In genomic region chr8:94492021-94492681, GRCm38 (mm10) we compare ENCODE assay signal across 8 mouse cellular contexts. TPM values are rescaled to one million over a fixed set of nuclear protein-coding genes. Genes with fewer than 3 reads are reported as not detected.
A peak's percentile ranks its signal among the peaks of the same experiment; 100 is the strongest.
DNase-seq lines count a peak whose midpoint lies in the region; ATAC-seq and TF ChIP-seq lines count a peak whose summit lies in the region.

No protein-coding gene starts in this region.

- peak overlapping the region; percentile 62 for H3K4me2 ChIP-seq in forebrain, embryonic 11.5 days (ENCODE audit: low read depth, low read length, severe bottlenecking)
- H3K4me2 ChIP-seq in heart, embryonic 16.5 days (ENCODE audit: low read depth, low read length) = peak overlapping the region; percentile 53
- peak overlapping the region; percentile 48 for H3K4me2 ChIP-seq in liver, embryonic 13.5 days
- H3K4me2 ChIP-seq in stomach, embryonic 15.5 days = peak overlapping the region; percentile 57

- ATAC-seq in forebrain, embryonic 11.5 days (replicated peaks; ENCODE audit: low FRiP score) = peak; percentile 82
- ATAC-seq in heart, embryonic 16.5 days (replicated peaks; ENCODE audit: extremely low read depth, insufficient read depth, low FRiP score) = peak; percentile 67
- peak; percentile 53; the same call in 1 of the 2 replicates for ATAC-seq in liver, embryonic 13.5 days (ENCODE audit: low read depth)
- peak; percentile 77 for ATAC-seq in stomach, embryonic 15.5 days (ENCODE audit: insufficient read depth, low FRiP score, low read depth)

- no peaks in the 10 kb centered on the region for H3K9me3 ChIP-seq in E14TG2a.4 (ENCODE audit: low read length)
- H3K9me3 ChIP-seq in forebrain, embryonic 11.5 days (ENCODE audit: control insufficient read depth, low read length) = no peaks in the 10 kb centered on the region
- H3K9me3 ChIP-seq in heart, embryonic 16.5 days (replicated peaks; ENCODE audit: control insufficient read depth, low read length) = no peaks in the 10 kb centered on the region
- no peaks in the 10 kb centered on the region for H3K9me3 ChIP-seq in liver, embryonic 13.5 days (replicated peaks)
- H3K9me3 ChIP-seq in stomach, embryonic 15.5 days = no peaks in the 10 kb centered on the region

- H3K36me3 ChIP-seq in E14TG2a.4 (ENCODE audit: insufficient read depth, low read length) = no peaks in the 10 kb centered on the region
- H3K36me3 ChIP-seq in forebrain, embryonic 11.5 days (ENCODE audit: control insufficient read depth, insufficient read depth, low read length) = no peaks in the 10 kb centered on the region
- H3K36me3 ChIP-seq in heart, embryonic 16.5 days (ENCODE audit: control insufficient read depth, insufficient read depth) = no peaks in the 10 kb centered on the region
- no peaks in the 10 kb centered on the region for H3K36me3 ChIP-seq in liver, embryonic 13.5 days
- H3K36me3 ChIP-seq in stomach, embryonic 15.5 days = no peaks in the 10 kb centered on the region

- peaks cover 11% of the 10 kb centered on the region for H3K27me3 ChIP-seq in E14TG2a.4 (ENCODE audit: insufficient read depth, low read length)
- no peaks in the 10 kb centered on the region for H3K27me3 ChIP-seq in forebrain, embryonic 11.5 days (ENCODE audit: control insufficient read depth, insufficient read depth, low read length)
- H3K27me3 ChIP-seq in heart, embryonic 16.5 days (ENCODE audit: control insufficient read depth, insufficient read depth, low read length) = no peaks in the 10 kb centered on the region; the same call in none of the 2 replicates
- H3K27me3 ChIP-seq in liver, embryonic 13.5 days = no peaks in the 10 kb centered on the region
- H3K27me3 ChIP-seq in stomach, embryonic 15.5 days (replicated peaks) = no peaks in the 10 kb centered on the region

- H3K4me1 ChIP-seq in E14TG2a.4 (replicated peaks; ENCODE audit: low read depth, low read length) = peaks cover 11% of the 10 kb centered on the region
- H3K4me1 ChIP-seq in forebrain, embryonic 11.5 days (replicated peaks; ENCODE audit: control insufficient read depth, insufficient read depth, low read length) = no peaks in the 10 kb centered on the region
- H3K4me1 ChIP-seq in heart, embryonic 16.5 days (ENCODE audit: control insufficient read depth, insufficient read depth, low read length) = peaks cover 3% of the 10 kb centered on the region; the same call in 1 of the 2 replicates
- H3K4me1 ChIP-seq in liver, embryonic 13.5 days (replicated peaks) = peaks cover 15% of the 10 kb centered on the region
- no peaks in the 10 kb centered on the region for H3K4me1 ChIP-seq in stomach, embryonic 15.5 days

- TF ChIP-seq CTCF in E14TG2a.4 (conservative IDR thresholded peaks at IDR 0.05; ENCODE audit: low read length) = peak; percentile 62

- WGBS in forebrain, embryonic 11.5 days = 9% methylated on average over 15 of the region's 15 CpGs
- 7% methylated on average over 15 of the region's 15 CpGs for WGBS in heart, embryonic 16.5 days
- WGBS in liver, embryonic 13.5 days (ENCODE audit: insufficient replicate concordance) = 4% methylated on average over 15 of the region's 15 CpGs
- WGBS in stomach, embryonic 15.5 days = 7% methylated on average over 15 of the region's 15 CpGs

- H3K9ac ChIP-seq in forebrain, embryonic 11.5 days (ENCODE audit: low read length) = peak overlapping the region; percentile 53
- no peak overlapping the region; the same call in 1 of the 2 replicates for H3K9ac ChIP-seq in heart, embryonic 16.5 days (ENCODE audit: low read length)
- no peak overlapping the region for H3K9ac ChIP-seq in liver, embryonic 13.5 days
- no peak overlapping the region for H3K9ac ChIP-seq in stomach, embryonic 15.5 days

- DNase-seq in c-Kit-positive CD71-positive TER-119-negative erythroid progenitor cells, embryonic 14.5 days (ENCODE audit: low read depth) = peak; percentile 48
- DNase-seq in forebrain, embryonic 11.5 days (ENCODE audit: low spot score) = peak; percentile 92
- DNase-seq in kidney, postnatal 25 days = peak; percentile 78 to 83
- peak; percentile 48 for DNase-seq in liver, embryonic 13.5 days
- DNase-seq in neural tube, embryonic 10.5 days (ENCODE audit: extremely low spot score, low spot score) = peak; percentile 83

- H3K4me3 ChIP-seq in E14TG2a.4 (replicated peaks; ENCODE audit: low read length) = peak overlapping the region; percentile 54
- peak overlapping the region; percentile 28 for H3K4me3 ChIP-seq in forebrain, embryonic 11.5 days (ENCODE audit: low read depth, low read length)
- H3K4me3 ChIP-seq in heart, embryonic 16.5 days (ENCODE audit: low read length) = peak overlapping the region; percentile 22
- H3K4me3 ChIP-seq in liver, embryonic 13.5 days (replicated peaks) = no peak overlapping the region
- peak overlapping the region; percentile 16 for H3K4me3 ChIP-seq in stomach, embryonic 15.5 days (replicated peaks)

- no peak overlapping the region for H3K27ac ChIP-seq in forebrain, embryonic 11.5 days (ENCODE audit: low read depth, low read length)
- H3K27ac ChIP-seq in heart, embryonic 16.5 days (ENCODE audit: low read length) = no peak overlapping the region
- H3K27ac ChIP-seq in liver, embryonic 13.5 days = no peak overlapping the region
- H3K27ac ChIP-seq in stomach, embryonic 15.5 days = no peak overlapping the region

RNA-seq across cellular contexts. Expression of gene Cpne2, which starts 40.6 kb away (rescaled TPM):
- polyA plus RNA-seq in forebrain, embryonic 11.5 days (2014; fragmentation: Nextera tagmentation; extraction: Ambion mirVana) = 19.9 and 23.1 TPM in 2 replicates
- polyA plus RNA-seq in heart, embryonic 16.5 days (2015; fragmentation: Nextera tagmentation; extraction: Ambion mirVana) = 5.4 and 5.8 TPM in 2 replicates
- polyA plus RNA-seq in liver, embryonic 13.5 days (2015; fragmentation: Nextera tagmentation; extraction: Ambion mirVana) = 2.1 and 3.1 TPM in 2 replicates
- polyA plus RNA-seq in stomach, embryonic 15.5 days (2015; fragmentation: Nextera tagmentation; extraction: Ambion mirVana) = 10.6 TPM in 2 replicates

RNA-seq across cellular contexts. Expression of gene Nlrc5, which starts 58.0 kb away (rescaled TPM):
- polyA plus RNA-seq in forebrain, embryonic 11.5 days (2014; fragmentation: Nextera tagmentation; extraction: Ambion mirVana) = 0.09 and 0.51 TPM in 2 replicates
- 0.51 and 1.1 TPM in 2 replicates for polyA plus RNA-seq in heart, embryonic 16.5 days (2015; fragmentation: Nextera tagmentation; extraction: Ambion mirVana)
- 0.06 and 0.07 TPM in 2 replicates for polyA plus RNA-seq in liver, embryonic 13.5 days (2015; fragmentation: Nextera tagmentation; extraction: Ambion mirVana)
- 0.51 and 0.54 TPM in 2 replicates for polyA plus RNA-seq in stomach, embryonic 15.5 days (2015; fragmentation: Nextera tagmentation; extraction: Ambion mirVana)
